Mouse (Mus musculus) stomach, postnatal 0 days (tissue): ENCODE measurements at regions not wholly inside any gene's neighbourhood (a gene's known extent, or its start where the extent isn't known, plus 50 kb on each side); places are given as distances from the start of the nearest gene placed in this dataset.

Experiments used
- ATAC-seq: fragments of 200-750 bp; cut with Nextera tagmentation; 2 replicates; pipeline ENCODE4 v1.8.0; 2017; ENCODE audit not compliant: low FRiP score, low TSS enrichment
- DNase-seq: peaks from one replicate; pipeline ENCODE4 v3.0.0-alpha.2; 2016; ENCODE audit warnings: low spot score
- H3K27ac ChIP-seq: fragments of 300-500 bp; sonication (generic); replicated peaks from 2 replicates; pipeline ENCODE4 v1.5.1; 2014; ENCODE audit warnings: mild to moderate bottlenecking, control low read depth
- H3K27me3 ChIP-seq: fragments of 300-500 bp; sonication (generic); 2 replicates; pipeline ENCODE4 v1.6.1; 2014; ENCODE audit warnings: low read length; ENCODE audit not compliant: control insufficient read depth, insufficient read depth
- H3K36me3 ChIP-seq: fragments of 300-500 bp; sonication (generic); 2 replicates; pipeline ENCODE4 v1.6.1; 2014; ENCODE audit warnings: low read length, mixed read lengths; ENCODE audit not compliant: control insufficient read depth, insufficient read depth
- H3K4me1 ChIP-seq: fragments of 300-500 bp; sonication (generic); replicated peaks from 2 replicates; pipeline ENCODE4 v1.6.1; 2014; ENCODE audit warnings: antibody characterized with exemption; ENCODE audit not compliant: control insufficient read depth, insufficient read depth
- H3K4me2 ChIP-seq: fragments of 300-500 bp; sonication (generic); replicated peaks from 2 replicates; pipeline ENCODE4 v1.6.1; 2014; ENCODE audit warnings: low read depth, mild to moderate bottlenecking, control low read depth, moderate library complexity
- H3K4me3 ChIP-seq: fragments of 300-500 bp; sonication (generic); 2 replicates; pipeline ENCODE4 v1.5.1; 2014; ENCODE audit warnings: low read depth, low read length, control low read depth
- H3K9ac ChIP-seq: fragments of 300-500 bp; sonication (generic); 2 replicates; pipeline ENCODE4 v1.6.1; 2014; ENCODE audit warnings: mild to moderate bottlenecking, low read length, control low read depth, mixed read lengths
- H3K9me3 ChIP-seq: fragments of 300-500 bp; sonication (generic); 2 replicates; pipeline ENCODE4 v1.6.1; 2016; ENCODE audit warnings: low read length; ENCODE audit not compliant: control insufficient read depth
- CTCF ChIP-seq: IDR thresholded peaks from 2 replicates; pipeline ENCODE4 v1.5.1; 2016; ENCODE audit warnings: antibody characterized with exemption, low read depth, mild to moderate bottlenecking, moderate library complexity
- EP300 ChIP-seq: optimal IDR thresholded peaks from 2 replicates; pipeline ENCODE3; 2016; ENCODE audit warnings: antibody characterized with exemption
- WGBS: fragments of 180-500 bp; shearing (Covaris S2); extraction: QIAGEN DNeasy Blood & Tissue Kit; methylation state at CpG from one replicate; pipeline ENCODE4 v1.1.7; 2014; 5-methylcytosine and 5-hydroxymethylcytosine counted together

DNA sequence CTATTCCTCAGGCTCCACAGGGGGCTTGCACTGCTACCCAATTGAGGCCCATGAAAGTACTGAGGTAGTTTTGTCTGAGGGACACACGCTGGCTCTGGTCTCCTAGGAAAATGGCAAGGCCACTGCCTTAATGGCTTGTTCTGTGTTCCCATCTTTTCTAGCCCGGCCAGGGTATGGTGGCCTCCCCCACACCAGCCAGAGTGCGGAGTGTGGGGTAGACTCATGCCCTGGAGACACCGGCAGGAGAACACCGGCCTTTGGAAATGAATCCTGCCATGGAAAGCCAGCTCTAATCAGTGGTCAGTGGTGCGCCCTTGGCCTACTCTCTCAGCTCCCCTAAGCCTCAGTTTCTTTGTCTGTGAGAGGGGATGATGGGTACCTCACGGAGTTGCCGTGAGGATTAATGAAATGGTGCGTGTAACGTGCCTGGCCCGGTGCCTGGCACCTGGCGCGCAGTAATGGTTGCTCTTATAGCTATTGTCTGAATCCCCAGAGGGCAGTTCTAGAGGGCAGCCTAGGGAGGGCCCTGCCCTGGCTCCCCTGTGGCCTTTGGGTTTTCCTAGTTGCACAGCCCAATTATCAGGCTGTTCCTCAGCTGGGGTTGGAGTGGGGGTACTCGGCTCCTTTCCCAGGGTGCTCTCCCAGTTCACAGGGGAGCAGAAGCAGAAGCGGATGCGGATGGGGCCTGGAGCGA is 62.4 kb upstream of the Pitx1 start:
- Histone ChIP-seq H3K27ac (peak overlapping the region; percentile 86), H3K36me3 (no peaks in the 10 kb centered on the region), H3K9me3 (no peaks in the 10 kb centered on the region), H3K4me2 (no peak overlapping the region), H3K27me3 (no peaks in the 10 kb centered on the region), H3K4me3 (no peak overlapping the region), H3K9ac (peak overlapping the region; percentile 27), H3K4me1 (peaks cover 16% of the 10 kb centered on the region)
- ATAC-seq (no peak), DNase-seq (no peak)
- TF ChIP-seq CTCF (no peak), EP300 (no peak)
- whole genome bisulfite sequencing = 67% methylated on average over 17 of the region's 17 CpGs

DNA sequence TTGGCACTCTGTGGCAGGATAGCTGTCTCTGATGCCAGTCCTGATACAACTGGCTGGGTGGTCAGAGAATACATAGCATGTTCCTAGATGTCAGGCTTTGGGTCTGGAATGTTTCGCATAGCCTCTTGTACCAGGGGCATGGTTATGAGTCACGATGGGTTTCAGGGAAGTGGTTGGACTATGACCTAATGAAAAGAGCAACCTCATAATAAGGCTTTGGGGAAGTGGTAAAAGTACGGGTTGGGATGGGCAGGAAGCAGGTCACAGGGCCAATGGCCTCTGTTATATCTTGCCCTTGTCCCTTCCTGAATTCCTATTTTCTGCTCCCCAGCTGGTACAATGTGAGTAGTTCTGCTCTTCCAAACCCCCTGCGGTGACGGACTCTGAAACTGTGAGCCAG is 59.5 kb upstream of the Pitx1 start:
- ATAC-seq (peak; percentile 53; the same call in 1 of the 2 replicates), DNase-seq (no peak)
- no peak for TF ChIP-seq EP300
- no peak for TF ChIP-seq CTCF
- Histone ChIP-seq H3K4me1 (peaks cover 8% of the 10 kb centered on the region), H3K27ac (no peak overlapping the region), H3K27me3 (no peaks in the 10 kb centered on the region), H3K4me3 (no peak overlapping the region), H3K9me3 (no peaks in the 10 kb centered on the region), H3K36me3 (no peaks in the 10 kb centered on the region), H3K9ac (no peak overlapping the region), H3K4me2 (no peak overlapping the region)
- 67% methylated on average over 5 of the region's 5 CpGs for WGBS

DNA sequence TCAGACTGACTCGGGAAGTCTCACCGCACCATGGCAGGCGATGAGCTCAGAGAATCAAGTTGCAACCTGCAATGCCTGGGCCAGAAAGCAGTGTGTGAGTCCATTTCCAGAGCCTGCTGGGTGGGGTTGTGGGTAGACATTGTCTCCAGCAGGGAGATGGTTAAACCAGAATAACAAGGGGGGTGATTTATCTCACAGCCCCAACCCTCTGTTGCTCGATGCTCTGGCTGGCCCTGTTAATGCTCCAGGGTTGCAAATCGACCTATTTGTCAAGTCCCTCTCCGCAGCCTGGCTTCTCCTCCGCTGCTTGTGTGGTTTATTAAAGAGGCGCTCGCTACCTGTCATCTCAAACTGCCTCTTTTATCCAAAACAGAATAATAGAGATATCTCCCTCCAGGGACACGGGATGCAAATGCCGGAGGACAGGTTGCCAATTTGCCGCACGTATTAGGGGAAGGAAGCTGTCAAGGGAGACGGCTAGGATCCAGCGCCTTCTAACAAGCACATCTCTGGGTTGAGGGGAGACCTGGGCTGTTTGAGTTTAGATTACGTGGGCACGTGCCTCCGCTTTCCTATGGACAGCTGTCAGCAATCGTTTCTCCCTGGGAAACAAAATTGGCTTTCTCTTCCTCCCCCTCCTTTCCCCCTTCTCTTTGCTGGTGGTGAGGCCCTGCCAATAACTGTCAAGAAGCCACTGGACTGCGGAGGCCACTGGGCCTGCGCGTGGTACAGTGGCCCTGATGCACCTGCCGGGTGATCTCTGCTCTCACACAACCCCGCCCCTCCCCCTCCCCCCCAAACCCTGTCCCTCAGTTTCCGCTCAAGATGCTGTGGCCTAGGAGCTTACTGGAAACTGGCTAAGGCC is 57.4 kb upstream of the Pitx1 start:
- H3K9ac ChIP-seq = no peak overlapping the region

DNA sequence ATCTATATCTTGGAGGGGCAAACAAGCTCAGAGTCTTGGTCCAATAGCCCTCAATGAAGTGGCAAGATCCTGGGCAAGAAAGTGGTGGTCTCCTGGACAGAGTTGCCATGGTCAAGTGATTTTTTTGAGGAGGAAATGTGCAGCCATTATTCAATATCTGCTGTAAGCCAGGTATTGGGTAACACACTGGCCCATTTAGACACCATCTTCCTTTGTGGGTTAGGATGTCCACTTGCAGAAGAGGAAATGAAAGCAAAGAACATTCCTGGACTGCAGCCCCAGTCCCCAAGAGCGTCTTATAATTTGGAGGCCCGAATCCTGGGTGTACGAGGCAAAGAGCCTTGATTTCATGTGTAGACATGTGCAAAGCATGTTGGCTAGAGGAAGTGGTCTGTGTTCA is 56.3 kb upstream of the Pitx1 start:
- Histone ChIP-seq H3K27me3 (no peaks in the 10 kb centered on the region), H3K4me3 (no peak overlapping the region), H3K27ac (peak overlapping the region; percentile 50; the same call in 1 of the 2 replicates), H3K36me3 (no peaks in the 10 kb centered on the region), H3K4me1 (no peaks in the 10 kb centered on the region), H3K9ac (no peak overlapping the region), H3K9me3 (no peaks in the 10 kb centered on the region), H3K4me2 (no peak overlapping the region)
- DNase-seq (no peak), ATAC-seq (no peak)
- 75% methylated on average over 3 of the region's 3 CpGs for WGBS
- TF ChIP-seq EP300 = no peak
- no peak for TF ChIP-seq CTCF

More for the DNA sequence above, 57.4 kb upstream of the Pitx1 start:
- no peak overlapping the region for H3K4me2 ChIP-seq
- 0 out of 2 replicates have a peak, but pooled peaks cover 2% of the 10 kb centered on the region for H3K4me1 ChIP-seq
- no peaks in the 10 kb centered on the region for H3K27me3 ChIP-seq
- DNase-seq = no peak
- H3K4me3 ChIP-seq = no peak overlapping the region
- H3K27ac ChIP-seq = peak overlapping the region; percentile 50; the same call in 1 of the 2 replicates
- no peaks in the 10 kb centered on the region for H3K9me3 ChIP-seq
- no peaks in the 10 kb centered on the region for H3K36me3 ChIP-seq
- TF ChIP-seq CTCF (no peak), EP300 (no peak)
- no peak for ATAC-seq
- 59% methylated on average over 25 of the region's 25 CpGs for WGBS

DNA sequence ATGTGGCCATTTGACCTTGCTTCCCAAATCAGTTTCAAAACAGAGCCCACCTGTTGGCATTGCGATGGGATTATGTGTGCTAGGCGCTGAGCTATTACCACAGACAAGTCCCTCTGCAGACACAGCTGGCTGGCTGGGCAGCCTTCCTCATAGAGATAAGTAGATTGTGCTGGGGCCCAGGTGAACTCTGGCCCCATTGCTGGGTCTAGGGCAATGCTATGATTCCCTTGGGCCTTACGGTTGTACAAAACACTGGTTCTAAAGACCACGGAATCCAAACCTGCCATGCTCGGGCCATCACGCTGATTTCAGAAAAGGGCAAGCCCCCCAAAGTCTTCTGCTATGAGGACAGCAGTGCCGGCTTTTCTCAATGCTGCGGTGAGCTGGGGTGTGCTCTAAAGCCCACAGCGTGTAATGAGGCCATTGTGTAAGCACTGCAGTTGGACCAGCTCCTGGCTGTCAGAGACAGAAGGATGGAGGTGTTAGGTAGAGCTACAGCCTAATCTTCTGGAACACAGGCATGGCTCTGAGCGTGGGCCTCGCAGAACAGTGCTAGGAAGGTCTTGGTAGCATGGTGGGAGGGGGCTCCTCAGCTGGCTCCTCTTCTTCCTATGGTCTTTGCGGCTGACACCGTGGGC is 51.2 kb upstream of the Pitx1 start:
- ATAC-seq = no peak
- H3K4me1 ChIP-seq = peaks cover 3% of the 10 kb centered on the region
- H3K4me3 ChIP-seq = no peak overlapping the region
- no peaks in the 10 kb centered on the region for H3K36me3 ChIP-seq
- DNase-seq = no peak
- no peaks in the 10 kb centered on the region for H3K27me3 ChIP-seq
- H3K9ac ChIP-seq = no peak overlapping the region
- TF ChIP-seq EP300 (no peak), CTCF (no peak)
- no peak overlapping the region for H3K4me2 ChIP-seq
- no peaks in the 10 kb centered on the region for H3K9me3 ChIP-seq
- WGBS = 69% methylated on average over 13 of the region's 13 CpGs
- no peak overlapping the region for H3K27ac ChIP-seq
